Mouse (Mus musculus): ENCODE data around the gene Filip1. TPM values are rescaled to one million over a fixed set of nuclear protein-coding genes. Genes with fewer than 3 reads are reported as not detected.

Filip1 gene
- total and polyA plus RNA-seq, 2 experiments from 2014 or later = 5.9 to 9.2 TPM

GRCm38 (mm10) chr9:79784439-79784838 is 228.2 kb downstream of the Filip1 start:
- Histone ChIP-seq H3K27me3 (ENCODE audit: insufficient read depth, low read length) (no peaks in the 10 kb centered on the region), H3K9ac (no peak overlapping the region), H3K27ac (ENCODE audit: low read depth, low read length) (no peak overlapping the region), H3K4me1 (ENCODE audit: insufficient read depth) (0 out of 2 replicates have a peak, but pooled peaks cover 3% of the 10 kb centered on the region), H3K9me3 (ENCODE audit: low read length) (no peaks in the 10 kb centered on the region), H3K36me3 (ENCODE audit: insufficient read depth) (no peaks in the 10 kb centered on the region), H3K4me2 (ENCODE audit: low read depth) (no peak overlapping the region), H3K4me3 (ENCODE audit: low read depth, low read length) (no peak overlapping the region)
- WGBS = 45% methylated on average over 3 of the region's 3 CpGs
- no peak for ATAC-seq
- no peak for TF ChIP-seq CTCF (IDR thresholded peaks at IDR 0.05; ENCODE audit: low read depth)
- DNase-seq = no peak

- Histone ChIP-seq H3K4me3 (ENCODE audit: low read depth, low read length) (no peak overlapping the region), H3K9ac (no peak overlapping the region), H3K36me3 (ENCODE audit: insufficient read depth) (peaks cover 3% of the 10 kb centered on the region; the same call in 1 of the 2 replicates), H3K4me2 (ENCODE audit: low read depth) (no peak overlapping the region), H3K4me1 (ENCODE audit: insufficient read depth) (no peaks in the 10 kb centered on the region), H3K9me3 (ENCODE audit: low read length) (no peaks in the 10 kb centered on the region), H3K27ac (ENCODE audit: low read depth, low read length) (no peak overlapping the region), H3K27me3 (ENCODE audit: insufficient read depth, low read length) (no peaks in the 10 kb centered on the region)
- DNase-seq (peak; percentile 26), ATAC-seq (no peak; the same call in 1 of the 2 replicates)
- WGBS = 70% methylated on average over 2 of the region's 2 CpGs
- peak; percentile 46 for TF ChIP-seq CTCF (IDR thresholded peaks at IDR 0.05; ENCODE audit: low read depth)
These were observed 233.3 kb downstream of the Filip1 start for GRCm38 (mm10) chr9:79779354-79779753.

- H3K9ac ChIP-seq = no peak overlapping the region
- H3K4me3 ChIP-seq (ENCODE audit: low read depth, low read length) = no peak overlapping the region
- no peaks in the 10 kb centered on the region for H3K27me3 ChIP-seq (ENCODE audit: insufficient read depth, low read length)
- DNase-seq (no peak), ATAC-seq (no peak)
- no peak for TF ChIP-seq CTCF (IDR thresholded peaks at IDR 0.05; ENCODE audit: low read depth)
- no peaks in the 10 kb centered on the region for H3K4me1 ChIP-seq (ENCODE audit: insufficient read depth)
- WGBS = 97% methylated on average over 5 of the region's 5 CpGs
- H3K36me3 ChIP-seq (ENCODE audit: insufficient read depth) = peaks cover 12% of the 10 kb centered on the region
- H3K4me2 ChIP-seq (ENCODE audit: low read depth) = no peak overlapping the region
- H3K27ac ChIP-seq (ENCODE audit: low read depth, low read length) = no peak overlapping the region
- H3K9me3 ChIP-seq (ENCODE audit: low read length) = no peaks in the 10 kb centered on the region
These were observed 245.6 kb downstream of the Filip1 start for GRCm38 (mm10) chr9:79766991-79767545.

GRCm38 (mm10) chr9:79765329-79765728 is 247.3 kb downstream of the Filip1 start:
- DNase-seq (no peak), ATAC-seq (no peak)
- H3K4me2 ChIP-seq (ENCODE audit: low read depth) = no peak overlapping the region
- TF ChIP-seq CTCF (IDR thresholded peaks at IDR 0.05; ENCODE audit: low read depth) = no peak
- H3K4me3 ChIP-seq (ENCODE audit: low read depth, low read length) = no peak overlapping the region
- no peaks in the 10 kb centered on the region; the same call in 1 of the 2 replicates for H3K4me1 ChIP-seq (ENCODE audit: insufficient read depth)
- peaks cover 1% of the 10 kb centered on the region; the same call in 1 of the 2 replicates for H3K36me3 ChIP-seq (ENCODE audit: insufficient read depth)
- H3K9ac ChIP-seq = no peak overlapping the region
- no peaks in the 10 kb centered on the region for H3K27me3 ChIP-seq (ENCODE audit: insufficient read depth, low read length)
- H3K9me3 ChIP-seq (ENCODE audit: low read length) = no peaks in the 10 kb centered on the region
- 87% methylated on average over 4 of the region's 4 CpGs for WGBS
- no peak overlapping the region for H3K27ac ChIP-seq (ENCODE audit: low read depth, low read length)

Other genes with a start within 250 kb of the Filip1 start
- gene Tmem30a, start 219.3 kb downstream of the Filip1 start, total RNA-seq (2014; rRNA removed) = 152 and 181 TPM in 2 replicates
- gene Tmem30a, start 219.3 kb downstream of the Filip1 start, polyA plus RNA-seq (2015; fragmentation: Nextera tagmentation; extraction: Ambion mirVana) = 78.9 and 104 TPM in 2 replicates
- 114 and 127 TPM in 2 replicates for gene Senp6, start 54.1 kb upstream of the Filip1 start, total RNA-seq (2014; rRNA removed)
- 37.8 and 44.7 TPM in 2 replicates for gene Senp6, start 54.1 kb upstream of the Filip1 start, polyA plus RNA-seq (2015; fragmentation: Nextera tagmentation; extraction: Ambion mirVana)
- 31.7 and 34.4 TPM in 2 replicates for gene Myo6, start 152.2 kb upstream of the Filip1 start, total RNA-seq (2014; rRNA removed)
- 9.6 and 19.9 TPM in 2 replicates for gene Myo6, start 152.2 kb upstream of the Filip1 start, polyA plus RNA-seq (2015; fragmentation: Nextera tagmentation; extraction: Ambion mirVana)